Mouse (Mus musculus) hindbrain, postnatal 0 days (tissue): ENCODE data around the gene Spg7. TPM values are rescaled to one million over a fixed set of nuclear protein-coding genes. Genes with fewer than 3 reads are reported as not detected.
"Not testable (repeated sequence)": the region's sequence is repeated elsewhere in the genome, so short reads cannot be mapped to it uniquely, and the experiment has no call there.

ENCODE experiments used
- ATAC-seq: fragments of 200-750 bp; cut with Nextera tagmentation; 2 replicates; pipeline ENCODE4 v1.8.0; 2017; ENCODE audit warnings: mild to moderate bottlenecking, moderate TSS enrichment, moderate library complexity
- DNase-seq: peaks from one replicate; pipeline ENCODE4 v3.0.0-alpha.2; 2015; ENCODE audit warnings: low spot score
- H3K27ac ChIP-seq: fragments of 300-500 bp; sonication (generic); 2 replicates; pipeline ENCODE4 v1.5.1; 2014; ENCODE audit warnings: mild to moderate bottlenecking
- H3K27me3 ChIP-seq: fragments of 300-500 bp; sonication (generic); 2 replicates; pipeline ENCODE4 v1.6.1; 2014; ENCODE audit warnings: low read length, mixed read lengths; ENCODE audit not compliant: insufficient read depth
- H3K36me3 ChIP-seq: fragments of 300-500 bp; sonication (generic); 2 replicates; pipeline ENCODE4 v1.6.1; 2014; ENCODE audit warnings: low read length, mixed read lengths; ENCODE audit not compliant: insufficient read depth
- H3K4me1 ChIP-seq: fragments of 300-500 bp; sonication (generic); 2 replicates; pipeline ENCODE4 v1.6.1; 2014; ENCODE audit warnings: antibody characterized with exemption, low read length, mixed read lengths; ENCODE audit not compliant: insufficient read depth
- H3K4me2 ChIP-seq: fragments of 300-500 bp; sonication (generic); 2 replicates; pipeline ENCODE4 v1.6.1; 2014; ENCODE audit warnings: low read depth, mild to moderate bottlenecking, low read length, moderate library complexity, mixed read lengths
- H3K4me3 ChIP-seq: fragments of 300-500 bp; sonication (generic); 2 replicates; pipeline ENCODE4 v1.5.1; 2014; ENCODE audit warnings: low read length
- H3K9ac ChIP-seq: fragments of 300-500 bp; sonication (generic); replicated peaks from 2 replicates; pipeline ENCODE4 v1.6.1; 2014; ENCODE audit warnings: mild to moderate bottlenecking, low read length, moderate library complexity, mixed read lengths
- H3K9me3 ChIP-seq: fragments of 300-500 bp; sonication (generic); 2 replicates; pipeline ENCODE4 v1.6.1; 2016; ENCODE audit warnings: low read length, mixed read lengths
- CTCF ChIP-seq: IDR thresholded peaks from 2 replicates; pipeline ENCODE4 v1.5.1; 2016; ENCODE audit warnings: antibody characterized with exemption, control low read depth, low read depth
- WGBS: fragments of 180-500 bp; shearing (Covaris S2); extraction: QIAGEN DNeasy Blood & Tissue Kit; methylation state at CpG from one replicate; pipeline ENCODE4 v1.1.7; 2014; 5-methylcytosine and 5-hydroxymethylcytosine counted together
- polyA plus RNA-seq: library from polyadenylated mRNA; unstranded; fragments of >200 nt; fragmentation: Nextera tagmentation; extraction: Ambion mirVana; gene quantifications from 2 replicates; pipeline ENCODE4 v1.2.1, GENCODE M21; 2015
- total RNA-seq: library from RNA; depleted of rRNA; stranded (reverse); fragments of >200 nt; gene quantifications from 2 replicates; pipeline ENCODE4 v1.2.3, GENCODE M21; 2014

Spg7 gene
- total and polyA plus RNA-seq, 2 experiments from 2014 or later, result 45.1 to 51.6 TPM

GRCm38 (mm10) chr8:123040110-123040650 is 22.6 kb upstream of the Spg7 start:
- DNase-seq, result peak; percentile 18
- Histone ChIP-seq H3K9me3 (no peaks in the 10 kb centered on the region), H3K4me3 (peak overlapping the region; percentile 72), H3K4me1 (peaks cover 15% of the 10 kb centered on the region), H3K27ac (peak overlapping the region; percentile 48; the same call in 1 of the 2 replicates), H3K4me2 (peak overlapping the region; percentile 63), H3K36me3 (no peaks in the 10 kb centered on the region), H3K9ac (peak overlapping the region; percentile 94), H3K27me3 (no peaks in the 10 kb centered on the region)
- no peak for TF ChIP-seq CTCF
- 4% methylated on average over 4 of the region's 4 CpGs for WGBS
- ATAC-seq, result no peak

- WGBS, result under 1% methylated on average over 63 of the region's 71 CpGs
- DNase-seq (peak; percentile 72), ATAC-seq (0 out of 2 replicates have a peak, but pooled peaks have one; percentile 4)
- Histone ChIP-seq H3K9me3 (no peaks in the 10 kb centered on the region), H3K4me3 (peak overlapping the region; percentile 72), H3K27ac (peak overlapping the region; percentile 97), H3K4me1 (peaks cover 15% of the 10 kb centered on the region), H3K36me3 (no peaks in the 10 kb centered on the region), H3K9ac (peak overlapping the region; percentile 94), H3K4me2 (peak overlapping the region; percentile 63), H3K27me3 (no peaks in the 10 kb centered on the region)
- TF ChIP-seq CTCF, result peak; percentile 40
Measured at GRCm38 (mm10) chr8:123041008-123041773, 21.6 kb upstream of the Spg7 start.

- H3K4me1 ChIP-seq, result peaks cover 15% of the 10 kb centered on the region
- no peaks in the 10 kb centered on the region for H3K36me3 ChIP-seq
- H3K9ac ChIP-seq, result peak overlapping the region; percentile 94
- no peaks in the 10 kb centered on the region for H3K27me3 ChIP-seq
- DNase-seq (peak; percentile 36), ATAC-seq (no peak)
- H3K4me3 ChIP-seq, result peak overlapping the region; percentile 72
- WGBS, result 1% methylated on average over 51 of the region's 60 CpGs
- peak overlapping the region; percentile 97 for H3K27ac ChIP-seq
- peak overlapping the region; percentile 63 for H3K4me2 ChIP-seq
- TF ChIP-seq CTCF, result no peak
- no peaks in the 10 kb centered on the region for H3K9me3 ChIP-seq
Measured at GRCm38 (mm10) chr8:123041774-123042105, 21.0 kb upstream of the Spg7 start.

GRCm38 (mm10) chr8:123042158-123042973 is 20.4 kb upstream of the Spg7 start, which contains the start of gene Ankrd11:
TSS of gene Ankrd11 (minus strand) at chr8:123042277.
- peak; percentile 54 for TF ChIP-seq CTCF
- WGBS, result under 1% methylated on average over 85 of the region's 91 CpGs

GRCm38 (mm10) chr8:123042974-123043625 is 19.6 kb upstream of the Spg7 start:
- no peaks in the 10 kb centered on the region for H3K27me3 ChIP-seq
- WGBS, result 27% methylated on average over 22 of the region's 22 CpGs

More at GRCm38 (mm10) chr8:123042158-123042973, 20.4 kb upstream of the Spg7 start, which contains the start of gene Ankrd11:
- Histone ChIP-seq H3K9ac (peak within 1 kb of the TSS; percentile 94), H3K4me3 (peak within 1 kb of the TSS; percentile 72), H3K4me1 (peaks cover 15% of the 10 kb centered on the region), H3K36me3 (no peaks in the 10 kb centered on the region), H3K9me3 (no peaks in the 10 kb centered on the region), H3K4me2 (peak within 1 kb of the TSS; percentile 86), H3K27ac (peak within 1 kb of the TSS; percentile 99), H3K27me3 (no peaks in the 10 kb centered on the region)
- peak; percentile 99 for ATAC-seq
- DNase-seq, result peak; percentile 100

GRCm38 (mm10) chr8:123043941-123044340 is 18.8 kb upstream of the Spg7 start:
- Histone ChIP-seq H3K9me3 (no peaks in the 10 kb centered on the region), H3K9ac (no peak overlapping the region), H3K4me1 (peaks cover 15% of the 10 kb centered on the region), H3K36me3 (no peaks in the 10 kb centered on the region), H3K27ac (no peak overlapping the region), H3K27me3 (no peaks in the 10 kb centered on the region), H3K4me3 (no peak overlapping the region), H3K4me2 (no peak overlapping the region; the same call in 1 of the 2 replicates)
- no peak for ATAC-seq
- TF ChIP-seq CTCF, result no peak
- DNase-seq, result no peak
- 81% methylated on average over 3 of the region's 3 CpGs for WGBS

More at GRCm38 (mm10) chr8:123042974-123043625, 19.6 kb upstream of the Spg7 start:
- no peak for ATAC-seq
- peak overlapping the region; percentile 99 for H3K27ac ChIP-seq
- no peak for DNase-seq
- H3K4me3 ChIP-seq, result peak overlapping the region; percentile 72
- peak overlapping the region; percentile 94 for H3K9ac ChIP-seq
- peaks cover 15% of the 10 kb centered on the region for H3K4me1 ChIP-seq
- H3K4me2 ChIP-seq, result peak overlapping the region; percentile 86
- no peaks in the 10 kb centered on the region for H3K36me3 ChIP-seq
- no peak for TF ChIP-seq CTCF
- H3K9me3 ChIP-seq, result no peaks in the 10 kb centered on the region

GRCm38 (mm10) chr8:123044743-123045425 is 17.9 kb upstream of the Spg7 start:
- not testable (repeated sequence) for H3K4me2 ChIP-seq, H3K9me3 ChIP-seq, DNase-seq, H3K4me3 ChIP-seq, ATAC-seq, H3K36me3 ChIP-seq, H3K4me1 ChIP-seq, H3K27ac ChIP-seq, H3K9ac ChIP-seq, H3K27me3 ChIP-seq
- WGBS, result 94% methylated on average over 23 of the region's 23 CpGs
